Mouse (Mus musculus) thymus, adult 18-20 months (tissue): ENCODE measurements around the gene Pld4.
A peak's percentile ranks its signal among the peaks of the same experiment; 100 is the strongest.

Experiments
- DNase-seq, 2 experiments: peaks; one replicate each; pipeline ENCODE4 v3.0.0; 2022; ENCODE audit warnings: mixed read lengths in 2 of 2

Gene Pld4

GRCm38 (mm10) chr12:112738281-112739022, 22.0 kb upstream of the Pld4 start:
- DNase-seq = peak in 1 of 2 experiments; percentile 2

GRCm38 (mm10) chr12:112739023-112739568, 21.4 kb upstream of the Pld4 start:
- peak in 1 of 2 experiments; percentile 0 for DNase-seq

GRCm38 (mm10) chr12:112742768-112743167, 17.7 kb upstream of the Pld4 start:
- peak in 1 of 2 experiments; percentile 2 for DNase-seq

GRCm38 (mm10) chr12:112743168-112743975, 17.1 kb upstream of the Pld4 start:
- DNase-seq = peak; percentile 62 to 67

GRCm38 (mm10) chr12:112744211-112744610, 16.2 kb upstream of the Pld4 start:
- peak in 1 of 2 experiments; percentile 0 for DNase-seq

- peak in 1 of 2 experiments; percentile 3 for DNase-seq
These were observed 15.4 kb upstream of the Pld4 start for GRCm38 (mm10) chr12:112744891-112745580.

GRCm38 (mm10) chr12:112745716-112746115, 14.7 kb upstream of the Pld4 start:
- peak in 1 of 2 experiments; percentile 1 for DNase-seq

- DNase-seq = peak in 1 of 2 experiments; percentile 1
These were observed 14.0 kb upstream of the Pld4 start for GRCm38 (mm10) chr12:112746461-112746807.

GRCm38 (mm10) chr12:112746808-112747605, 13.4 kb upstream of the Pld4 start:
- no peak for DNase-seq

GRCm38 (mm10) chr12:112747606-112747970, 12.9 kb upstream of the Pld4 start:
- no peak for DNase-seq

GRCm38 (mm10) chr12:112750976-112751375, 9.5 kb upstream of the Pld4 start:
- no peak for DNase-seq

- DNase-seq = no peak
These were observed 8.1 kb upstream of the Pld4 start for GRCm38 (mm10) chr12:112752399-112752798.

GRCm38 (mm10) chr12:112755900-112756299, 4.6 kb upstream of the Pld4 start:
- DNase-seq = no peak

GRCm38 (mm10) chr12:112757896-112758295, 2.6 kb upstream of the Pld4 start:
- no peak for DNase-seq

- no peak for DNase-seq
These were observed 984 bp upstream of the Pld4 start for GRCm38 (mm10) chr12:112759471-112759870.

GRCm38 (mm10) chr12:112761411-112761810, 956 bp downstream of the Pld4 start:
- DNase-seq = no peak

GRCm38 (mm10) chr12:112762018-112762417, 1.6 kb downstream of the Pld4 start:
- DNase-seq = no peak

GRCm38 (mm10) chr12:112763176-112763575, 2.7 kb downstream of the Pld4 start:
- DNase-seq = no peak

GRCm38 (mm10) chr12:112764141-112764540, 3.7 kb downstream of the Pld4 start:
- DNase-seq = no peak

- no peak for DNase-seq
These were observed 4.5 kb downstream of the Pld4 start for GRCm38 (mm10) chr12:112764991-112765390.

GRCm38 (mm10) chr12:112766586-112766985, 6.1 kb downstream of the Pld4 start:
- no peak for DNase-seq
